Mouse (Mus musculus) thymus, adult 2 months (tissue): Measurements from ENCODE around the gene Taf6.

Experiments
- CTCF ChIP-seq: fragments of 200-500 bp; IDR thresholded peaks from 2 replicates; pipeline ENCODE4 v1.5.1; 2012; ENCODE audit warnings: mild to moderate bottlenecking, control low read depth, low read length, moderate library complexity, borderline replicate concordance; ENCODE audit not compliant: control insufficient read depth, poor library complexity, insufficient read depth; ENCODE audit errors: extremely low read depth
- POLR2A ChIP-seq: fragments of 200-500 bp; IDR thresholded peaks from 2 replicates; pipeline ENCODE4 v1.6.1; 2012; ENCODE audit warnings: mild to moderate bottlenecking, low read length, control low read depth, moderate library complexity; ENCODE audit not compliant: control insufficient read depth, poor library complexity, insufficient read depth; ENCODE audit errors: extremely low read depth

- TF ChIP-seq CTCF (no peak), POLR2A (no peak)
Observed at GRCm38 (mm10) chr5:138138585-138138984, 48.7 kb downstream of the Taf6 start.
